Mouse (Mus musculus) E14TG2a.4 (cell line): Measurements from ENCODE around the gene Ttc16.

Source experiments
- CTCF ChIP-seq: conservative IDR thresholded peaks from 2 replicates; pipeline ENCODE4 v1.5.1; 2014; ENCODE audit warnings: low read length
- POU5F1 ChIP-seq: IDR thresholded peaks from 2 replicates; pipeline ENCODE4 v1.6.1; 2014; ENCODE audit warnings: low read length, borderline replicate concordance

DNA sequence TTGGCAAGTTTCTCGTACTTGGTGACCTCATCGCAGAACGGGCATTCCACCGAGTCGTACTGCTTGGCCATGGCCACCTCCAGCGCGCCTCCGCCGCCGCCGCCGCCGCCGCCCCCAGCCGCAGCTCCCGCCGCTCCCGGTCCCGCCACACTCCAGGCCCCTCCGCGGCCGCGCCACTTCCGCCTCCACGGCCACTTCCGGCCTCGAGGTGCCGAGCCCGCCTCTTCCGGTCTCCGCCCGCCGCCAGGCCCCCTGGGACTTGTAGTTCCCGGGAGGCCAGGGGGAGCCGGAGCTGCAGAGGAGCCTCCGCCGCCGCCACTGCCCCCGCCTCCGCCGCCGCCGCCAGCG lies 62.9 kb downstream of the Ttc16 start:
- TF ChIP-seq CTCF: no peak
- no peak for TF ChIP-seq POU5F1
